Mouse (Mus musculus) midbrain, embryonic 13.5 days (tissue): ENCODE data around the gene Pick1. TPM values are rescaled to one million over a fixed set of nuclear protein-coding genes. Genes with fewer than 3 reads are reported as not detected.

Experiments
- polyA plus RNA-seq: library from polyadenylated mRNA; unstranded; fragments of >200 nt; fragmentation: Nextera tagmentation; extraction: Ambion mirVana; gene quantifications from 2 replicates; pipeline ENCODE4 v1.2.1, GENCODE M21; 2015

Pick1 gene
- polyA plus RNA-seq, 1 experiment from 2014 or later, result 86.8 TPM

Other genes starting within 250 kb of the Pick1 start
- 329 and 351 TPM in 2 replicates for gene H1f0, start 200.7 kb upstream of the Pick1 start, polyA plus RNA-seq
- gene Galr3, start 187.3 kb upstream of the Pick1 start, polyA plus RNA-seq, result not detected in 2 replicates
- 52.6 and 56.4 TPM in 2 replicates for gene Ankrd54, start 166.3 kb upstream of the Pick1 start, polyA plus RNA-seq
- 180 and 186 TPM in 2 replicates for gene Eif3l, start 154.0 kb upstream of the Pick1 start, polyA plus RNA-seq
- 8.6 and 9.5 TPM in 2 replicates for gene Micall1, start 120.3 kb upstream of the Pick1 start, polyA plus RNA-seq
- 295 and 296 TPM in 2 replicates for gene Polr2f, start 88.2 kb upstream of the Pick1 start, polyA plus RNA-seq
- gene 1700088E04Rik, start 87.9 kb upstream of the Pick1 start, polyA plus RNA-seq, result 14.0 and 16.6 TPM in 2 replicates
- gene Sox10, start 63.9 kb upstream of the Pick1 start, polyA plus RNA-seq, result 0.58 and 0.67 TPM in 2 replicates
- gene Gm49486, start 218 bp downstream of the Pick1 start, polyA plus RNA-seq, result 0.88 and 1.0 TPM in 2 replicates
- gene Slc16a8, start 25.6 kb downstream of the Pick1 start, polyA plus RNA-seq, result 0.22 and 0.23 TPM in 2 replicates
- gene Baiap2l2, start 56.4 kb downstream of the Pick1 start, polyA plus RNA-seq, result 0.72 and 1.4 TPM in 2 replicates
- 37.5 and 43.3 TPM in 2 replicates for gene Pla2g6, start 99.2 kb downstream of the Pick1 start, polyA plus RNA-seq
- gene Maff, start 117.4 kb downstream of the Pick1 start, polyA plus RNA-seq, result 0.76 and 0.79 TPM in 2 replicates
- gene Tmem184b, start 174.4 kb downstream of the Pick1 start, polyA plus RNA-seq, result 32.8 and 35.0 TPM in 2 replicates
- gene Csnk1e, start 226.4 kb downstream of the Pick1 start, polyA plus RNA-seq, result 233 and 269 TPM in 2 replicates